Mouse (Mus musculus) embryonic fibroblast, embryonic 13.5 days (primary cell): ENCODE data around the gene Fh1.

Experiments used
- CTCF ChIP-seq: IDR thresholded peaks from 2 replicates; pipeline ENCODE4 v1.5.1; 2011; ENCODE audit warnings: mild to moderate bottlenecking, control low read depth, low read length, moderate library complexity, borderline replicate concordance; ENCODE audit not compliant: insufficient read depth
- POLR2A ChIP-seq: IDR thresholded peaks from 2 replicates; pipeline ENCODE4 v1.6.1; 2011; ENCODE audit warnings: low read depth, mild to moderate bottlenecking, control low read depth, low read length, moderate library complexity

- TF ChIP-seq CTCF (no peak), POLR2A (no peak)
Measured at GRCm38 (mm10) chr1:175646952-175647351, 21.5 kb upstream of the Fh1 start.
